Mouse (Mus musculus): ENCODE data around the gene Nsl1. TPM values are rescaled to one million over a fixed set of nuclear protein-coding genes. Genes with fewer than 3 reads are reported as not detected.

The Nsl1 gene
- polyA plus RNA-seq, 1 experiment from 2014 or later: 3.6 TPM

- Histone ChIP-seq H3K9me3 (ENCODE audit: control insufficient read depth, low read length) (no peaks in the 10 kb centered on the region), H3K9ac (ENCODE audit: low read depth, low read length) (no peak overlapping the region), H3K4me2 (ENCODE audit: low read length) (peak overlapping the region; percentile 77), H3K36me3 (ENCODE audit: control insufficient read depth, insufficient read depth, low read length) (no peaks in the 10 kb centered on the region), H3K4me1 (ENCODE audit: control insufficient read depth, insufficient read depth, low read depth, low read length) (peaks cover 6% of the 10 kb centered on the region; the same call in 1 of the 2 replicates), H3K27me3 (replicated peaks; ENCODE audit: control insufficient read depth, insufficient read depth, low read length) (peaks cover 3% of the 10 kb centered on the region; the same call in 1 of the 2 replicates), H3K4me3 (ENCODE audit: low read length) (peak overlapping the region; percentile 48), H3K27ac (ENCODE audit: low read depth, low read length) (no peak overlapping the region)
- WGBS: 58% methylated on average over 14 of the region's 14 CpGs
- ATAC-seq: peak; percentile 25; the same call in 1 of the 2 replicates
Observed at GRCm38 (mm10) chr1:191096871-191097681, 34.3 kb downstream of the Nsl1 start.

DNA sequence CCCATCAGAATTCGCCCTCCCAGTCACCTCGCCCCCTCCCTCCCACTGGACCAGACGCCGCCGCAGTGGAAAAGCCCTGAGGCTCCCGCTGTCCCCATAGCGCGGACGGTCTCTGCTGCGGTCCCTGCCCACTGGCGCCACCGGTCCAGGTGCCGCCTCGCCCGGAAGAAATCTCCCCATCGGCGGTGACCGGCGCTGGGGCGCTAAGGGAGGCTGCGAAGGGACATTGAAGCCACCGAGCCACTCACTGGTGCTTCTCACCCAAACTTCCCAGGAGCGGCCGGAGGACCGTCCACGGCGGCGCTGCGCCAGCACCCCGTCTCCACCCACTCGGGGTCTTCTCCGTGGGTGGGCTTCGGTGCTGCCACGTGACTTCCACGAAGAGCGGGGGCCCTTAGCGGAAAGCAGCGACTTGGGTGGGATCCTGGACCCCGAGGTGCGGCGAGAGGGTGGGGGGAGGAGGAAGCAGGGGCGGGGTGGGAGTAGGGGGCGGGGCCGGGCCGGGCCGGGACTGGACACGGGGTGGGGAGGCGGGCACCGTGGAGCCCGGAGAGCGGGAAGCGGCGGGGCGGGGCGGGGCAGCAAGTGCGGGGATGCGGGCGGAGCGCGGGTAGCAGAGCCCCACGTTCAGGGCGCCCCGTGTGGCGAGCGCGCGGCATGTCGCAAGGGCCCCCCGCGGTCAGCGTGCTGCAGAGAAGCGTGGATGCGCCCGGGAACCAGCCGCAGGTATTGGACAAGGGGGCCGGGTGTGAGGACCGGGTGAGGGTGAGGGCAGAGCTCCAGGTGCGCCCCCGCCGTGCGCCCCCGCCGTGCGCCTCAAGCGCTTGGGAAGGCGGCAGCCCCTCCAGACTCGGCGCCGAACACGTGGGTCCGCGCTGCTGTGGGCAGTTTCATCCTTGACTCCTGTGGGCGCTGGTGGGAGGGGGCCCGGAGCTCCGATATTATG, 35.3 kb downstream of the Nsl1 start, which contains the start of gene Batf3:
Batf3 (plus strand) TSS at position 46 of the 946 bp plus-strand sequence.
- Histone ChIP-seq H3K4me2 (ENCODE audit: low read length) (peak within 1 kb of the TSS; percentile 77), H3K36me3 (ENCODE audit: control insufficient read depth, insufficient read depth, low read length) (no peaks in the 10 kb centered on the region), H3K4me1 (ENCODE audit: control insufficient read depth, insufficient read depth, low read depth, low read length) (peaks cover 6% of the 10 kb centered on the region; the same call in 1 of the 2 replicates), H3K9me3 (ENCODE audit: control insufficient read depth, low read length) (no peaks in the 10 kb centered on the region), H3K9ac (ENCODE audit: low read depth, low read length) (peak within 1 kb of the TSS; percentile 43), H3K27me3 (replicated peaks; ENCODE audit: control insufficient read depth, insufficient read depth, low read length) (peaks cover 3% of the 10 kb centered on the region; the same call in 1 of the 2 replicates), H3K4me3 (ENCODE audit: low read length) (peak within 1 kb of the TSS; percentile 48), H3K27ac (ENCODE audit: low read depth, low read length) (no peak within 1 kb of the TSS)
- whole genome bisulfite sequencing: 1% methylated on average over 61 of the region's 95 CpGs
- ATAC-seq: peak; percentile 71

DNA sequence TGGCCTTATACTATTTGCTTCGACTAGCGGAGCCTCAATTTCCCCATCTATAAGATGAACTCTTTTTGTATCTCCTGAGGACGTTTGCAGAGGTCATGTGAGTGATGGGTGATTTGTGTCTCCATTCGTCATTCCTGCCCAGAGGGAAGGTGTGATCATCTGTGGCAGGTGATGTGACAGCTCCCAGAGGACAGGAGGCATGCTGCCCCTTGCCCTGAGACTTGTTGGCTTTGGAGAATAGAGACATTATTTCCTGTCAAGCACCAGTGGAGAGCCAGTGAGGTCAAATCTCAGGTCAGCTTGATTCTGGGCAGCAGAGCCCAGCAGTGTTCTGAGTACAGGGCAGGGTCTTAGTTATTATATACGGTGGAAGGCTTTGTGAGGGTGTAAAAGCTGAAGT, 36.3 kb downstream of the Nsl1 start:
- Histone ChIP-seq H3K36me3 (ENCODE audit: control insufficient read depth, insufficient read depth, low read length) (no peaks in the 10 kb centered on the region), H3K9ac (ENCODE audit: low read depth, low read length) (no peak overlapping the region), H3K4me2 (ENCODE audit: low read length) (no peak overlapping the region), H3K4me1 (ENCODE audit: control insufficient read depth, insufficient read depth, low read depth, low read length) (peaks cover 6% of the 10 kb centered on the region; the same call in 1 of the 2 replicates), H3K27me3 (replicated peaks; ENCODE audit: control insufficient read depth, insufficient read depth, low read length) (peaks cover 3% of the 10 kb centered on the region; the same call in 1 of the 2 replicates), H3K4me3 (ENCODE audit: low read length) (no peak overlapping the region), H3K9me3 (ENCODE audit: control insufficient read depth, low read length) (no peaks in the 10 kb centered on the region), H3K27ac (ENCODE audit: low read depth, low read length) (no peak overlapping the region)
- 41% methylated on average over 5 of the region's 5 CpGs for WGBS
- no peak for ATAC-seq

DNA sequence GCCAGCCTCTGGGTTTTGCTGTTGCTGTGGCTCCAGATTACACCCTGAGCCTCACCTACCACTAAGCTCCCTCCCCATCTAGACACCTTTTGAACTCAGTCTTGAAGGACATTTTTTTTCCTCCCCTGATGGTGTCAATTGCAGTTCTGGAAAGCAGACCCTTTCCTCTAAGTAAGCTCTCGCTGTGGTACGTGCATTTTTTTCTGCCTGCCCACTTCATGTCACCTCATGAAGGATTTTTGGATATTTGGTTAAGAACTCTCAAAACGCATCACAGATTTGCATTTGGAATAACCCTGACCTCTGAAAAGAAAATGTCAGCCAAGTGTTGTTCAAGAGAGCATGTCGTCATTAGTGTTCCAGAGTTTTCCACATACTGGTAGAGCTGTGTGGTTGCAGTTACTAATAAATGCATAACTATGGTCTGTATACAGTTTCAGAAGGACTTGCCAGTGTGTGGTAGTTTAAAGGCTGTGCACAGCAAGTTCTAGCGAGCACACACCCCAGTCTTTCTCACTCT, 37.0 kb downstream of the Nsl1 start:
- ATAC-seq: no peak
- no peaks in the 10 kb centered on the region for H3K9me3 ChIP-seq (ENCODE audit: control insufficient read depth, low read length)
- H3K36me3 ChIP-seq (ENCODE audit: control insufficient read depth, insufficient read depth, low read length): no peaks in the 10 kb centered on the region
- H3K27me3 ChIP-seq (replicated peaks; ENCODE audit: control insufficient read depth, insufficient read depth, low read length): peaks cover 3% of the 10 kb centered on the region; the same call in 1 of the 2 replicates
- no peak overlapping the region for H3K27ac ChIP-seq (ENCODE audit: low read depth, low read length)
- H3K4me1 ChIP-seq (ENCODE audit: control insufficient read depth, insufficient read depth, low read depth, low read length): peaks cover 6% of the 10 kb centered on the region
- no peak overlapping the region for H3K4me3 ChIP-seq (ENCODE audit: low read length)
- no peak overlapping the region for H3K9ac ChIP-seq (ENCODE audit: low read depth, low read length)
- WGBS: 82% methylated on average over 5 of the region's 5 CpGs
- no peak overlapping the region for H3K4me2 ChIP-seq (ENCODE audit: low read length)

GRCm38 (mm10) chr1:191102730-191103370, 40.0 kb downstream of the Nsl1 start:
- no peak overlapping the region for H3K4me2 ChIP-seq (ENCODE audit: low read length)
- 86% methylated on average over 15 of the region's 15 CpGs for WGBS
- no peak overlapping the region for H3K27ac ChIP-seq (ENCODE audit: low read depth, low read length)
- no peak for ATAC-seq
- peaks cover 3% of the 10 kb centered on the region; the same call in 1 of the 2 replicates for H3K27me3 ChIP-seq (replicated peaks; ENCODE audit: control insufficient read depth, insufficient read depth, low read length)
- H3K4me3 ChIP-seq (ENCODE audit: low read length): no peak overlapping the region
- H3K4me1 ChIP-seq (ENCODE audit: control insufficient read depth, insufficient read depth, low read depth, low read length): peaks cover 6% of the 10 kb centered on the region; the same call in 1 of the 2 replicates
- H3K9me3 ChIP-seq (ENCODE audit: control insufficient read depth, low read length): no peaks in the 10 kb centered on the region
- no peak overlapping the region for H3K9ac ChIP-seq (ENCODE audit: low read depth, low read length)
- no peaks in the 10 kb centered on the region for H3K36me3 ChIP-seq (ENCODE audit: control insufficient read depth, insufficient read depth, low read length)

DNA sequence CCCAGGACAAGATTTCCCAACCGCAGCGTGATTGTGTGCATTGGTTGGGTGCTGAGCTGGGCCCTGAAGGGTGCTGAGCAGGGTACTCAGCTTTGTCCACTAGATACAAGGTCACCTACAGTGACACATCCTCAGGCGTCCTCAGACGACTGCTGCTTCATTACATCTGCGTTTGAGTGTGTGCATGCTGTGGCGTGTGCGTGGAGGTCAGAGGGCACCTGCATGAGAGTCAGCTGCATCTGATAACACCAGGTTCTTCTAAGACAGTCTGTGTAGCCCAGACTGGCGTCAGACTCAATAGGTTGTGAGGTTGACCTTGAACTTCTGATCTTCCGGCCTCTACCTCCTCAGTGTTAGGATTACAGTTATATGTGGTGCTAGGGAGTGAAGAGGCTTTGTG, 42.4 kb downstream of the Nsl1 start:
- H3K27ac ChIP-seq (ENCODE audit: low read depth, low read length): no peak overlapping the region
- 0 out of 2 replicates have a peak, but pooled peaks cover 3% of the 10 kb centered on the region for H3K27me3 ChIP-seq (replicated peaks; ENCODE audit: control insufficient read depth, insufficient read depth, low read length)
- no peaks in the 10 kb centered on the region for H3K9me3 ChIP-seq (ENCODE audit: control insufficient read depth, low read length)
- H3K4me2 ChIP-seq (ENCODE audit: low read length): no peak overlapping the region
- no peak for ATAC-seq
- WGBS: 88% methylated on average over 9 of the region's 9 CpGs
- no peak overlapping the region for H3K9ac ChIP-seq (ENCODE audit: low read depth, low read length)
- no peaks in the 10 kb centered on the region for H3K36me3 ChIP-seq (ENCODE audit: control insufficient read depth, insufficient read depth, low read length)
- H3K4me3 ChIP-seq (ENCODE audit: low read length): no peak overlapping the region
- no peaks in the 10 kb centered on the region; the same call in 1 of the 2 replicates for H3K4me1 ChIP-seq (ENCODE audit: control insufficient read depth, insufficient read depth, low read depth, low read length)

DNA sequence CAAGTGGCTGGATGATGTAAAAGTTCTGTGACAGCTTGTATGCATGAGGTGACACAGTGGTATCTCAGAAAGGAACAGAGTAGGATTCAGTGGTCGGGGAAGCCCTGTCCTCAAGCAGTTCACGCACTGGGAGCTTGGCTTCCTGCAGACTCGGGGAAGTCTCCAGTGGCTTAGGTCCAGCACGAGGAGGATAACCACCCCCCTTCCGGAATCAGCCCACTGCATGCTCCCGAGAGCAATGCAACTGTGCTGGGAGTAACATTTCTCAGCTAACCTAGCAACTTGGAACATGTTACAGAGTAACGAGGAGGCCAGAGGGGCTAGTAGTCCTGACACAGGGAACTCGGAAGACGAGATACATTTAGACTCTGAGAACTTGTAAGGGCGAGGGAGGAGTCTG, 44.5 kb downstream of the Nsl1 start:
- Histone ChIP-seq H3K27me3 (replicated peaks; ENCODE audit: control insufficient read depth, insufficient read depth, low read length) (no peaks in the 10 kb centered on the region), H3K4me2 (ENCODE audit: low read length) (no peak overlapping the region), H3K36me3 (ENCODE audit: control insufficient read depth, insufficient read depth, low read length) (no peaks in the 10 kb centered on the region), H3K4me3 (ENCODE audit: low read length) (no peak overlapping the region), H3K4me1 (ENCODE audit: control insufficient read depth, insufficient read depth, low read depth, low read length) (no peaks in the 10 kb centered on the region; the same call in 1 of the 2 replicates), H3K9ac (ENCODE audit: low read depth, low read length) (no peak overlapping the region), H3K27ac (ENCODE audit: low read depth, low read length) (no peak overlapping the region), H3K9me3 (ENCODE audit: control insufficient read depth, low read length) (no peaks in the 10 kb centered on the region)
- 68% methylated on average over 10 of the region's 10 CpGs for WGBS
- no peak for ATAC-seq

GRCm38 (mm10) chr1:191109907-191110306, 47.1 kb downstream of the Nsl1 start:
- H3K27me3 ChIP-seq (replicated peaks; ENCODE audit: control insufficient read depth, insufficient read depth, low read length): no peaks in the 10 kb centered on the region
- H3K4me1 ChIP-seq (ENCODE audit: control insufficient read depth, insufficient read depth, low read depth, low read length): no peaks in the 10 kb centered on the region; the same call in 1 of the 2 replicates
- no peak overlapping the region for H3K27ac ChIP-seq (ENCODE audit: low read depth, low read length)
- ATAC-seq: no peak
- H3K4me2 ChIP-seq (ENCODE audit: low read length): no peak overlapping the region
- no peaks in the 10 kb centered on the region for H3K9me3 ChIP-seq (ENCODE audit: control insufficient read depth, low read length)
- 91% methylated on average over 9 of the region's 9 CpGs for WGBS
- no peak overlapping the region for H3K4me3 ChIP-seq (ENCODE audit: low read length)
- no peaks in the 10 kb centered on the region for H3K36me3 ChIP-seq (ENCODE audit: control insufficient read depth, insufficient read depth, low read length)
- H3K9ac ChIP-seq (ENCODE audit: low read depth, low read length): no peak overlapping the region

Data from hindbrain, embryonic 16.5 days (tissue).